Mouse (Mus musculus) urinary bladder, postnatal 4 days (tissue): ENCODE data around the gene Eif2s2.
"Not testable (repeated sequence)": the region's sequence is repeated elsewhere in the genome, so short reads cannot be mapped to it uniquely, and the experiment has no call there.

Source experiments
- DNase-seq, 2 experiments: peaks; one replicate each; pipeline ENCODE4 v3.0.0; 2021 to 2022; ENCODE audit warnings: low spot score in 2 of 2

Eif2s2 gene

GRCm38 (mm10) chr2:154892201-154893044, at the start of gene Eif2s2:
TSS of gene Eif2s2 (minus strand) at chr2:154892935.
- peak; percentile 94 to 95 for DNase-seq

- no peak for DNase-seq
These were observed 49.2 kb upstream of the Eif2s2 start for GRCm38 (mm10) chr2:154941952-154942351.

GRCm38 (mm10) chr2:154937547-154938390, 45.0 kb upstream of the Eif2s2 start:
- no peak for DNase-seq

- no peak for DNase-seq
These were observed 43.9 kb upstream of the Eif2s2 start for GRCm38 (mm10) chr2:154936536-154937155.

- no peak for DNase-seq
These were observed 43.4 kb upstream of the Eif2s2 start for GRCm38 (mm10) chr2:154936106-154936505.

GRCm38 (mm10) chr2:154933884-154934283, 41.1 kb upstream of the Eif2s2 start:
- no peak for DNase-seq

- DNase-seq, result no peak
These were observed 35.6 kb upstream of the Eif2s2 start for GRCm38 (mm10) chr2:154928298-154928697.

- no peak for DNase-seq
These were observed 34.1 kb upstream of the Eif2s2 start for GRCm38 (mm10) chr2:154926843-154927242.

- no peak for DNase-seq
These were observed 32.8 kb upstream of the Eif2s2 start for GRCm38 (mm10) chr2:154925411-154926031.

GRCm38 (mm10) chr2:154922134-154922533, 29.4 kb upstream of the Eif2s2 start:
- not testable (repeated sequence) for DNase-seq

GRCm38 (mm10) chr2:154920896-154921295, 28.2 kb upstream of the Eif2s2 start:
- DNase-seq, result no peak

- DNase-seq, result no peak
These were observed 25.3 kb upstream of the Eif2s2 start for GRCm38 (mm10) chr2:154917866-154918641.

- DNase-seq, result no peak
These were observed 23.8 kb upstream of the Eif2s2 start for GRCm38 (mm10) chr2:154916547-154916946.

GRCm38 (mm10) chr2:154915922-154916541, 23.3 kb upstream of the Eif2s2 start:
- DNase-seq, result no peak

GRCm38 (mm10) chr2:154909789-154910188, 17.1 kb upstream of the Eif2s2 start:
- no peak for DNase-seq

- not testable (repeated sequence) for DNase-seq
These were observed 15.5 kb upstream of the Eif2s2 start for GRCm38 (mm10) chr2:154908223-154908622.

GRCm38 (mm10) chr2:154905796-154906195, 13.1 kb upstream of the Eif2s2 start:
- no peak for DNase-seq

GRCm38 (mm10) chr2:154902111-154902510, 9.4 kb upstream of the Eif2s2 start:
- no peak for DNase-seq

GRCm38 (mm10) chr2:154899412-154899811, 6.7 kb upstream of the Eif2s2 start:
- DNase-seq, result not testable (repeated sequence)

GRCm38 (mm10) chr2:154899004-154899403, 6.3 kb upstream of the Eif2s2 start:
- not testable (repeated sequence) for DNase-seq
